Mouse (Mus musculus): ENCODE data around the gene Cetn2. TPM values are rescaled to one million over a fixed set of nuclear protein-coding genes. Genes with fewer than 3 reads are reported as not detected.

Cetn2 gene
- polyA plus RNA-seq, 1 experiment from 2014 or later: 98.9 TPM

DNA sequence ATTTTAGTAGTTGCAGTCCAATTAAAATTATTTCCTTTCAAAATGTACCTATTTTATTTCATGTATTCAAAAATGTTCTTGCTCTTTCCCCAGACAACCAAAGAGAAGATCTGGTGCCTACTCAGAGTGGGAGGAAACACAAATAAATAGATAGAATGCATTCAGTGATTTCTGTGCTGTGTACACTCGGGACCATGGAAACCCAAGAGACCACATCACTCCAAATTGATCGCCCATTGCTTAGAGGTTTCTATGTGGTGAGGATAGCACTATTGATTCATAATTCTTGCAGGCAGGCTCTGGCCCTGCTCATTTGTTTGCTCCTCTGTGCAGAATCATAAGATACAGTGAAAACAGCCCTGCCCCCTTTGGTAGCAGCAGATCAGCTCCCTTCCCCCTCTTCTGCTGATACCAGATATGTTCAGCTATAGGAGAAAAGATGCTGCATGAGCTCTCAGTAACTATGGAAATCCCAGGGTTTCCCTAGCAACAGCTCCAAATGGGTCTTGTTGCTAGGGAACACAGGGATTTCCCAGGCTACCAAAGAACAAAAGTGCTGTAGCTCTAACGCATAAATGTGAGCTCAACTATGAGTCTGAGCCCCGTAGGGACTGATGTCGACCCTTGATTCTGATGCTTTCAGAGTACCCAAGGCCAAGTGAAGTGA, 22.7 kb downstream of the Cetn2 start:
- peak; percentile 23 for DNase-seq (ENCODE audit: extremely low spot score, low spot score)
- no peaks in the 10 kb centered on the region for H3K9me3 ChIP-seq
- H3K4me1 ChIP-seq: peaks cover 12% of the 10 kb centered on the region
- H3K4me3 ChIP-seq: no peak overlapping the region
- peak overlapping the region; percentile 66; the same call in 1 of the 2 replicates for H3K27ac ChIP-seq
- WGBS: 62% methylated on average over 5 of the region's 5 CpGs
- no peaks in the 10 kb centered on the region for H3K27me3 ChIP-seq (ENCODE audit: poor library complexity, severe bottlenecking)
- H3K36me3 ChIP-seq (replicated peaks): no peaks in the 10 kb centered on the region

Other genes with a start within 250 kb of the Cetn2 start
- 0.46 and 0.62 TPM in 2 replicates for gene Gabrq, start 93.2 kb downstream of the Cetn2 start, polyA plus RNA-seq (2016; fragmentation: Nextera tagmentation; extraction: Ambion mirVana)
- 39.3 and 40.2 TPM in 2 replicates for gene Nsdhl, start 146 bp upstream of the Cetn2 start, polyA plus RNA-seq (2016; fragmentation: Nextera tagmentation; extraction: Ambion mirVana)
- 3.9 and 4.2 TPM in 2 replicates for gene Zfp185, start 68.9 kb upstream of the Cetn2 start, polyA plus RNA-seq (2016; fragmentation: Nextera tagmentation; extraction: Ambion mirVana)
- gene Pnma5, start 118.7 kb upstream of the Cetn2 start, polyA plus RNA-seq (2016; fragmentation: Nextera tagmentation; extraction: Ambion mirVana): 0.10 and 0.16 TPM in 2 replicates
- gene Pnma3, start 146.4 kb upstream of the Cetn2 start, polyA plus RNA-seq (2016; fragmentation: Nextera tagmentation; extraction: Ambion mirVana): 0.21 and 0.29 TPM in 2 replicates
- 0.46 and 0.61 TPM in 2 replicates for gene Xlr4a, start 164.1 kb upstream of the Cetn2 start, polyA plus RNA-seq (2016; fragmentation: Nextera tagmentation; extraction: Ambion mirVana)
- 1.8 and 3.0 TPM in 2 replicates for gene Xlr3a, start 178.7 kb upstream of the Cetn2 start, polyA plus RNA-seq (2016; fragmentation: Nextera tagmentation; extraction: Ambion mirVana)
- 0.05 TPM in 1 of 2 replicates, not detected in the other for gene Gm14685, start 198.6 kb upstream of the Cetn2 start, polyA plus RNA-seq (2016; fragmentation: Nextera tagmentation; extraction: Ambion mirVana)
- not detected in 2 replicates for gene Xlr5b, start 230.4 kb upstream of the Cetn2 start, polyA plus RNA-seq (2016; fragmentation: Nextera tagmentation; extraction: Ambion mirVana)
- gene DXBay18, start 231.0 kb upstream of the Cetn2 start, polyA plus RNA-seq (2016; fragmentation: Nextera tagmentation; extraction: Ambion mirVana): not detected in 2 replicates

Measured in forebrain, embryonic 10.5 days (tissue).